Mouse (Mus musculus) naive thymus-derived CD4-positive, alpha-beta T cell, adult 2 months (primary cell): ENCODE measurements around the gene Serping1.
"Not testable (repeated sequence)": the region's sequence is repeated elsewhere in the genome, so short reads cannot be mapped to it uniquely, and the experiment has no call there.

Experiments used
- DNase-seq: peaks from one replicate; pipeline ENCODE4 v3.0.0-alpha.2; 2011; ENCODE audit warnings: low read depth

The Serping1 gene

GRCm38 (mm10) chr2:84738271-84738911 lies 36.9 kb downstream of the Serping1 start:
- no peak for DNase-seq

- no peak for DNase-seq
Observed at GRCm38 (mm10) chr2:84737451-84737925, 37.8 kb downstream of the Serping1 start.

GRCm38 (mm10) chr2:84736312-84737161 lies 38.7 kb downstream of the Serping1 start:
- no peak for DNase-seq

GRCm38 (mm10) chr2:84735346-84735920 lies 39.8 kb downstream of the Serping1 start:
- DNase-seq = no peak

GRCm38 (mm10) chr2:84734919-84735318 lies 40.3 kb downstream of the Serping1 start:
- no peak for DNase-seq

- DNase-seq = no peak
Observed at GRCm38 (mm10) chr2:84734351-84734864, 40.8 kb downstream of the Serping1 start.

GRCm38 (mm10) chr2:84733579-84734300 lies 41.5 kb downstream of the Serping1 start, which contains the start of gene Ypel4:
Gene Ypel4, plus strand, starts transcription at chr2:84734058.
- peak; percentile 58 for DNase-seq

GRCm38 (mm10) chr2:84732394-84732793 lies 42.9 kb downstream of the Serping1 start:
- no peak for DNase-seq

GRCm38 (mm10) chr2:84731206-84731605 lies 44.0 kb downstream of the Serping1 start:
- DNase-seq = no peak

- not testable (repeated sequence) for DNase-seq
Observed at GRCm38 (mm10) chr2:84728191-84728590, 47.1 kb downstream of the Serping1 start.

- peak; percentile 96 for DNase-seq
Observed at GRCm38 (mm10) chr2:84727172-84727858, 47.9 kb downstream of the Serping1 start, which contains the start of gene Clp1. Gene Clp1, minus strand, starts transcription at chr2:84727350.

- DNase-seq = peak; percentile 28
Observed at GRCm38 (mm10) chr2:84726716-84727115, 48.5 kb downstream of the Serping1 start.

- DNase-seq = no peak
Observed at GRCm38 (mm10) chr2:84725770-84726169, 49.5 kb downstream of the Serping1 start.

GRCm38 (mm10) chr2:84723856-84724255 lies 51.4 kb downstream of the Serping1 start:
- no peak for DNase-seq

GRCm38 (mm10) chr2:84721182-84721581 lies 54.1 kb downstream of the Serping1 start:
- DNase-seq = no peak

GRCm38 (mm10) chr2:84720718-84721117 lies 54.5 kb downstream of the Serping1 start:
- no peak for DNase-seq

GRCm38 (mm10) chr2:84717357-84717756 lies 57.9 kb downstream of the Serping1 start:
- no peak for DNase-seq

GRCm38 (mm10) chr2:84716423-84717355 lies 58.6 kb downstream of the Serping1 start:
- DNase-seq = no peak

- DNase-seq = no peak
Observed at GRCm38 (mm10) chr2:84715562-84716361, 59.5 kb downstream of the Serping1 start.
